Mouse (Mus musculus) MEL (cell line): Measurements from ENCODE around the gene Trpc7. TPM values are rescaled to one million over a fixed set of nuclear protein-coding genes. Genes with fewer than 3 reads are reported as not detected.

Experiments
- DNase-seq: peaks from one replicate; pipeline ENCODE4 v3.0.0; 2011; ENCODE audit warnings: low read depth, low spot score
- H3K27ac ChIP-seq: 2 replicates; pipeline ENCODE4 v1.5.1; 2012; ENCODE audit warnings: low read depth, mild to moderate bottlenecking, control low read depth, low read length, moderate library complexity; ENCODE audit not compliant: control insufficient read depth
- H3K27me3 ChIP-seq, 2 experiments: fragments of 150-350 bp in 1 of 2; sonication (generic) in 1 of 2; 2 replicates each; pipeline ENCODE4 v1.6.1; 2012; ENCODE audit warnings: low read length in 2 of 2, mild to moderate bottlenecking in 2 of 2, improper control_type of control experiment in 1 of 2, moderate library complexity in 1 of 2; ENCODE audit not compliant: insufficient read depth in 2 of 2, control insufficient read depth in 1 of 2
- H3K36me3 ChIP-seq, 2 experiments: 2 replicates each; pipeline ENCODE4 v1.6.1; 2012 to 2014; ENCODE audit warnings: low read length in 2 of 2, improper control_type of control experiment in 1 of 2, inconsistent platforms in 1 of 2, mild to moderate bottlenecking in 1 of 2; ENCODE audit not compliant: insufficient read depth in 2 of 2, control insufficient read depth in 1 of 2
- H3K4me1 ChIP-seq, 2 experiments: fragments of 150-350 bp in 1 of 2; sonication (generic) in 1 of 2; 2 replicates each; pipeline ENCODE4 v1.6.1; 2012; ENCODE audit warnings: low read length in 2 of 2, improper control_type of control experiment in 1 of 2, mild to moderate bottlenecking in 1 of 2; ENCODE audit not compliant: insufficient read depth in 2 of 2, control insufficient read depth in 1 of 2
- H3K4me3 ChIP-seq, 2 experiments: fragments of 150-350 bp in 1 of 2; sonication (generic) in 1 of 2; 2 replicates each; pipeline ENCODE4 v1.5.1; 2012; ENCODE audit warnings: low read depth in 2 of 2, low read length in 2 of 2, mild to moderate bottlenecking in 2 of 2, moderate library complexity in 2 of 2, control low read depth in 1 of 2, improper control_type of control experiment in 1 of 2; ENCODE audit not compliant: control insufficient read depth in 1 of 2, insufficient read depth in 1 of 2
- H3K79me2 ChIP-seq: 2 replicates; pipeline ENCODE4 v1.6.1; 2012; ENCODE audit warnings: mild to moderate bottlenecking, low read length, moderate library complexity; ENCODE audit not compliant: control insufficient read depth, poor library complexity, insufficient read depth
- H3K9ac ChIP-seq: 2 replicates; pipeline ENCODE4 v1.6.1; 2012; ENCODE audit warnings: low read depth, mild to moderate bottlenecking, control low read depth, low read length, moderate library complexity; ENCODE audit not compliant: control insufficient read depth, poor library complexity, severe bottlenecking
- H3K9me3 ChIP-seq: fragments of 150-350 bp; sonication (generic); replicated peaks from 2 replicates; pipeline ENCODE4 v1.6.1; 2012; ENCODE audit warnings: mild to moderate bottlenecking, low read length, improper control_type of control experiment, moderate library complexity; ENCODE audit not compliant: insufficient read depth
- CHD1 ChIP-seq: IDR thresholded peaks from 2 replicates; pipeline ENCODE4 v1.6.1; 2012; ENCODE audit warnings: low read depth, mild to moderate bottlenecking, inconsistent platforms, low read length, improper control_type of control experiment
- CHD2 ChIP-seq: IDR thresholded peaks from 2 replicates; pipeline ENCODE4 v1.6.1; 2011; ENCODE audit warnings: low read length, improper control_type of control experiment
- E2F4 ChIP-seq: IDR thresholded peaks from 2 replicates; pipeline ENCODE4 v1.6.1; 2011; ENCODE audit warnings: low read depth, low read length, improper control_type of control experiment, borderline replicate concordance
- ELF1 ChIP-seq: IDR thresholded peaks from 2 replicates; pipeline ENCODE4 v1.6.1; 2014; ENCODE audit warnings: low read depth, mild to moderate bottlenecking, inconsistent platforms, low read length, improper control_type of control experiment, moderate library complexity
- HCFC1 ChIP-seq: IDR thresholded peaks from 2 replicates; pipeline ENCODE4 v1.6.1; 2012; ENCODE audit warnings: low read depth, mild to moderate bottlenecking, inconsistent platforms, low read length, improper control_type of control experiment, moderate library complexity
- KAT2A ChIP-seq: conservative IDR thresholded peaks from 2 replicates; pipeline ENCODE4 v1.6.1; 2012; ENCODE audit warnings: low read depth, low read length, improper control_type of control experiment, inconsistent platforms
- MAFK ChIP-seq: IDR thresholded peaks from 2 replicates; pipeline ENCODE4 v1.6.1; 2011; ENCODE audit warnings: low read depth, mild to moderate bottlenecking, low read length, improper control_type of control experiment, borderline replicate concordance
- MAX ChIP-seq: IDR thresholded peaks from 2 replicates; pipeline ENCODE4 v1.6.1; 2011; ENCODE audit warnings: low read length, improper control_type of control experiment
- MAZ ChIP-seq: IDR thresholded peaks from 2 replicates; pipeline ENCODE4 v1.6.1; 2012; ENCODE audit warnings: low read depth, mild to moderate bottlenecking, inconsistent platforms, low read length, improper control_type of control experiment
- MEF2A ChIP-seq: IDR thresholded peaks from 2 replicates; pipeline ENCODE4 v1.6.1; 2014; ENCODE audit warnings: low read depth, mild to moderate bottlenecking, inconsistent platforms, low read length, improper control_type of control experiment; ENCODE audit not compliant: poor library complexity, insufficient replicate concordance, severe bottlenecking; ENCODE audit errors: extremely low read depth
- MXI1 ChIP-seq: IDR thresholded peaks from 2 replicates; pipeline ENCODE4 v1.6.1; 2011; ENCODE audit warnings: mild to moderate bottlenecking, low read depth, low read length, improper control_type of control experiment
- MYC ChIP-seq: IDR thresholded peaks from 2 replicates; pipeline ENCODE4 v1.6.1; 2011; ENCODE audit warnings: low read depth, mild to moderate bottlenecking, low read length, improper control_type of control experiment, moderate library complexity
- POLR2A ChIP-seq, 2 experiments: IDR thresholded peaks; 2 replicates each; pipeline ENCODE4 v1.6.1; 2011 to 2012; ENCODE audit warnings: low read length in 2 of 2, mild to moderate bottlenecking in 2 of 2, control low read depth in 1 of 2, improper control_type of control experiment in 1 of 2, low read depth in 1 of 2, moderate library complexity in 1 of 2; ENCODE audit not compliant: control insufficient read depth in 1 of 2, insufficient read depth in 1 of 2, poor library complexity in 1 of 2
- POLR2AphosphoS2 ChIP-seq: IDR thresholded peaks from 2 replicates; pipeline ENCODE4 v1.6.1; 2011; ENCODE audit warnings: low read length, improper control_type of control experiment
- POLR2AphosphoS5 ChIP-seq: IDR thresholded peaks from 2 replicates; pipeline ENCODE4 v1.6.1; 2012; ENCODE audit warnings: low read depth, borderline replicate concordance, mild to moderate bottlenecking, inconsistent platforms, low read length, moderate library complexity, mixed read lengths
- RAD21 ChIP-seq: IDR thresholded peaks from 2 replicates; pipeline ENCODE4 v1.6.1; 2011; ENCODE audit warnings: mild to moderate bottlenecking, low read depth, low read length, improper control_type of control experiment
- RCOR1 ChIP-seq: IDR thresholded peaks from 2 replicates; pipeline ENCODE4 v1.6.1; 2012; ENCODE audit warnings: low read depth, mild to moderate bottlenecking, inconsistent platforms, low read length, improper control_type of control experiment
- TAL1 ChIP-seq: IDR thresholded peaks from 2 replicates; pipeline ENCODE4 v1.6.1; 2012; ENCODE audit warnings: mild to moderate bottlenecking, inconsistent platforms, low read length, moderate library complexity, mixed read lengths
- TBP ChIP-seq: IDR thresholded peaks from 2 replicates; pipeline ENCODE4 v1.8.0; 2011; ENCODE audit warnings: low read depth, low read length, improper control_type of control experiment
- USF1 ChIP-seq: IDR thresholded peaks from 2 replicates; pipeline ENCODE4 v1.6.1; 2014; ENCODE audit warnings: low read depth, mild to moderate bottlenecking, inconsistent platforms, low read length, improper control_type of control experiment, moderate library complexity
- ZKSCAN1 ChIP-seq: IDR thresholded peaks from 2 replicates; pipeline ENCODE4 v1.6.1; 2012; ENCODE audit warnings: low read depth, mild to moderate bottlenecking, inconsistent platforms, low read length, improper control_type of control experiment, moderate library complexity
- ZMIZ1 ChIP-seq: IDR thresholded peaks from 2 replicates; pipeline ENCODE4 v1.6.1; 2012; ENCODE audit warnings: low read depth, mild to moderate bottlenecking, inconsistent platforms, low read length, improper control_type of control experiment, moderate library complexity
- ZNF384 ChIP-seq: IDR thresholded peaks from 2 replicates; pipeline ENCODE4 v1.6.1; 2012; ENCODE audit warnings: low read depth, mild to moderate bottlenecking, inconsistent platforms, low read length, improper control_type of control experiment
- polyA plus RNA-seq, 2 experiments: library from polyadenylated mRNA; stranded (reverse) in 1 of 2; unstranded in 1 of 2; fragments of >175 nt in 1 of 2; fragments of >200 nt in 1 of 2; gene quantifications; 2 replicates each; pipeline versions ENCODE4 v1.2.1 to v1.2.4; 2012; ENCODE audit warnings: low replicate concordance in 2 of 2, low read depth in 1 of 2; ENCODE audit not compliant: insufficient read length in 2 of 2, insufficient read depth in 1 of 2, missing spikeins in 1 of 2
- total RNA-seq: library from RNA; depleted of rRNA; stranded (reverse); fragments of 300-350 nt; gene quantifications from 2 replicates; pipeline ENCODE4 v1.2.3, GENCODE M21; 2012

Trpc7 gene
- total and polyA plus RNA-seq, 3 experiments: not detected

DNA sequence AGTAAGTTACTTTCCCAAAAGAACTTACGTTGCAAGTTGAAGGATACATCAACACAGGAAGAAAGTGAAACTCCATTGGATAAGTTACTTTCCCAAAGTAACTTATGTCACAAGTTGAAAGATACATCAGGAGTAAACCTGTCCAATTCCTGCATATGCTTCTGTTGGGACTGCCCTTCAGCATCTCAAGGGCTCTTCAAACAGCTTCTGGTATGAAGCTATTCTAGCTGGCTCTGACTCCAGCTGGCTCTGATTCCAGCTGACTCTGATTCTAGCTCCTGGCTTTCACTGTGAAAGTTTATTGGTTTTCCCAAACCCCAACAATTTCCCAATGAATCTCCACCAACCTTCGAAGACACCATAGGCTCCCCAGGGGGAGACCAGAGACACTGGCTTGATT is 27.2 kb upstream of the Trpc7 start:
- no peak overlapping the region for H3K9ac ChIP-seq
- no peak overlapping the region for H3K4me3 ChIP-seq
- H3K79me2 ChIP-seq: no peaks in the 10 kb centered on the region
- no peak for DNase-seq
- TF ChIP-seq E2F4: no peak
- TF ChIP-seq TAL1: no peak
- TF ChIP-seq POLR2AphosphoS5: no peak
- no peak for TF ChIP-seq MXI1
- TF ChIP-seq POLR2A (IDR thresholded peaks at IDR 0.05; ENCODE audit: control insufficient read depth in 1 of 2, insufficient read depth in 1 of 2, low read depth in 1 of 2, low read length in 2 of 2, poor library complexity in 1 of 2): no peak
- no peak for TF ChIP-seq TBP
- TF ChIP-seq ZKSCAN1: no peak
- no peak for TF ChIP-seq CHD1
- no peak for TF ChIP-seq HCFC1
- TF ChIP-seq ZMIZ1: no peak
- no peak for TF ChIP-seq MEF2A
- no peak for TF ChIP-seq USF1
- TF ChIP-seq MAFK: no peak
- no peak for TF ChIP-seq KAT2A
- TF ChIP-seq RCOR1: no peak
- no peak for TF ChIP-seq ELF1
- TF ChIP-seq, all 39 proteins: peak for 0
- Histone ChIP-seq H3K27me3 (no peaks in the 10 kb centered on the region), H3K9me3 (no peaks in the 10 kb centered on the region), H3K27ac (no peak overlapping the region), H3K36me3 (no peaks in the 10 kb centered on the region), H3K4me1 (no peaks in the 10 kb centered on the region)

DNA sequence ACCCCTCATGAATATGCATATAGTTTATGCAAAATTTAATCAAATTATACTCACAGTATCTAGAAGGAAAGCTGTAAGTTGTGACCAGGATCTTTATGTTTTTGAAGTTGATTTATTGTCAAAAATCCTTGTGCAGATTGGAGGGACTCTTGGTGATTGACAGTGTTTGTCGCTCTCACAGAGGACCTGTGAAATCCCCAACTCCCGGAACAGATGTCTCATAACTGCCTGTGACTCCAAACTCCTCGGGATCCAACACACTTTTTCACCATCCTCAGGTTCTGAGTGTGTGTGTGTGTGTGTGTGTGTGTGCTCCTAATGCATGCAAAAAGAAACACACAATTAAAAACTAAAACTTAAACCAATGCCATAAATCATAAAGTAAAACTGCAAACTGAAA is 25.5 kb upstream of the Trpc7 start:
- Histone ChIP-seq H3K36me3 (no peaks in the 10 kb centered on the region), H3K4me1 (no peaks in the 10 kb centered on the region), H3K9me3 (no peaks in the 10 kb centered on the region), H3K9ac (no peak overlapping the region), H3K79me2 (no peaks in the 10 kb centered on the region), H3K27ac (no peak overlapping the region), H3K4me3 (no peak overlapping the region), H3K27me3 (no peaks in the 10 kb centered on the region)
- no peak for TF ChIP-seq POLR2A (IDR thresholded peaks at IDR 0.05; ENCODE audit: control insufficient read depth in 1 of 2, insufficient read depth in 1 of 2, low read depth in 1 of 2, low read length in 2 of 2, poor library complexity in 1 of 2)
- no peak for TF ChIP-seq MAZ
- no peak for TF ChIP-seq ELF1
- TF ChIP-seq HCFC1: no peak
- TF ChIP-seq CHD2: no peak
- no peak for TF ChIP-seq MXI1
- no peak for TF ChIP-seq RAD21
- no peak for TF ChIP-seq POLR2AphosphoS2
- TF ChIP-seq MYC: no peak
- TF ChIP-seq MEF2A: no peak
- TF ChIP-seq RCOR1: no peak
- no peak for TF ChIP-seq MAX
- no peak for TF ChIP-seq TBP
- TF ChIP-seq ZNF384: no peak
- no peak for DNase-seq
